Mouse (Mus musculus) heart, embryonic 10.5 days (tissue): Measurements from ENCODE around the gene Kank1. TPM values are rescaled to one million over a fixed set of nuclear protein-coding genes. Genes with fewer than 3 reads are reported as not detected.

Experiments
- DNase-seq: peaks from one replicate; pipeline ENCODE4 v3.0.0-alpha.2; 2017; ENCODE audit warnings: low spot score
- H3K27ac ChIP-seq: fragments of 300-500 bp; sonication (generic); 2 replicates; pipeline ENCODE4 v1.5.1; 2016; ENCODE audit warnings: mild to moderate bottlenecking
- H3K27me3 ChIP-seq: fragments of 300-500 bp; sonication (generic); 2 replicates; pipeline ENCODE4 v1.6.1; 2016; ENCODE audit warnings: mild to moderate bottlenecking; ENCODE audit not compliant: poor library complexity, insufficient read depth, severe bottlenecking
- H3K36me3 ChIP-seq: fragments of 300-500 bp; sonication (generic); 2 replicates; pipeline ENCODE4 v1.6.1; 2016; ENCODE audit warnings: mild to moderate bottlenecking, moderate library complexity
- H3K4me1 ChIP-seq: fragments of 300-500 bp; sonication (generic); 2 replicates; pipeline ENCODE4 v1.6.1; 2016; ENCODE audit warnings: mild to moderate bottlenecking
- H3K4me3 ChIP-seq: fragments of 300-500 bp; sonication (generic); 2 replicates; pipeline ENCODE4 v1.5.1; 2016; ENCODE audit warnings: mild to moderate bottlenecking, moderate library complexity
- H3K9me3 ChIP-seq: fragments of 300-500 bp; sonication (generic); 2 replicates; pipeline ENCODE4 v1.6.1; 2016; ENCODE audit warnings: mild to moderate bottlenecking, moderate library complexity
- WGBS: fragments of 180-500 bp; shearing (Covaris S2); methylation state at CpG from one replicate; pipeline ENCODE4 v1.1.7; 2016; 5-methylcytosine and 5-hydroxymethylcytosine counted together
- polyA plus RNA-seq: library from polyadenylated mRNA; unstranded; fragments of >200 nt; fragmentation: Nextera tagmentation; extraction: Ambion mirVana; gene quantifications from 2 replicates; pipeline ENCODE4 v1.2.1, GENCODE M21; 2016

The Kank1 gene
- polyA plus RNA-seq: 49.2 and 69.8 TPM in 2 replicates

DNA sequence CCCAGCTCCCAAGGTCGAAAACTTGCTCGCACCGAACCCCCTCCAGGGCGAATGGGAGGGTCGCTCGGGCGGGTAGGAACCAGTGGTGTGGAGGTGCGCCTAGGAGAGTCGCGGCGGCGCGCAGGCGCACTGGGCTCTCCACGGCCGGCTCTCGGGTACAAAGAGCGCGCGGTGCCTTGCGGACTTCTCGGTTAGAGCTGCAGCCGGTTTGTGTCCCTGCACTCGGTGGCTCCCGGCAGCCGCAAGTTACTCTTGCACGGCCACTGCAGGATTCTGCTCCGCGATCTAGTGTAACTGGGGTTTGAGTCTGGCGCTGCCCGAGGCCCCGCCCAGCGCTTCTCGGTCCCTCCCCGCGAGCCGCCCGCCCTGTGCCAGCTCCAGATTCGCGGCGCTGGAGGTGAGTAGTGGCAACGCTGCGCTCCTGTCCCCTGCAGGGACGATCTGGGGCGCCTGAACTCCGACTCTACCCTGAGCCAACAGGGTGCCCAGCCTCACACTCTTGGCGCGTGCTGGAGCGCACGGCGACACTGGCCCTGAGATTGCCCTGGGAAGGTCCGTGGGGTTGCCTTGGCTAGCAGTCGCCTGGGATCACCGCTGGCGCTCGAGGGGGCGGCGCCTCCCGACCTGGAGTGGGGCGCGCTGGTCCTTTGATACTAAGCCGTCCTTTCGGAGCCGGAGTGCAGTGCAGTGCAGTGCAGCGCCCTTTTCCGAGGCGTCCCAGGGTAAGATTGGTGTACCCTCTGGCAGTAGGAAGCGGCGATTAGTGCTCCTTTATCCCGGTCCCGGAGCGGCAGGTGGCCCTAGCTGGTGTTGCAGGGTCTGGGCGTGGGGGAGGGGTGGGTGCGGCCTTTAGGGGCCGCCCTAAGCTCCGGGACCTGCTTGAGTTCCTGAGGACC, at the start of gene Kank1:
Gene Kank1, plus strand, starts transcription at position 380 of the 896 bp plus-strand sequence.
- H3K27ac ChIP-seq: peak within 1 kb of the TSS; percentile 86
- H3K27me3 ChIP-seq: peaks cover 9% of the 10 kb centered on the region; the same call in 1 of the 2 replicates
- no peaks in the 10 kb centered on the region for H3K9me3 ChIP-seq
- H3K4me1 ChIP-seq: peaks cover 31% of the 10 kb centered on the region
- H3K36me3 ChIP-seq: no peaks in the 10 kb centered on the region
- H3K4me3 ChIP-seq: peak within 1 kb of the TSS; percentile 69
- DNase-seq: peak; percentile 90
- under 1% methylated on average over 76 of the region's 76 CpGs for WGBS

DNA sequence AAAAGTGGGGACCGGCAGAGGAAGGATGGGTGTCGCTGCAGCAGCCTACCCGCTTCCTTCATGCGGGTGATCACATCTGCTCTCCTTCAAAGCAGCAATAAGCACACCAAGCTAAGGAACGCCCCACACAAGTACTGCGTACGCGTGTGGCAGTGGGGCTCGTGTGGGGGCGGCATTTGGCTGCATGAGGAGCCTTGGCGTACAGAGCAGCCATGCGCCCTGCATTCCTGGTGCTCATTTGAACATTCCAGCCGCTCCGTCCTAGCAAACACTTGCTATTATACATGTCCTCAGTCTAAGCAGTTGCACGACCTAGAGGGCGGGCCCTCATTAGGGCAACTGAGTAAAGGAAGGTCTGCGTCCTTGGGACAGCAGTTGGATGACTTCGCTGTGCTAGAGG, 49.1 kb upstream of the Kank1 start:
- H3K9me3 ChIP-seq: no peaks in the 10 kb centered on the region
- DNase-seq: no peak
- H3K4me1 ChIP-seq: peaks cover 23% of the 10 kb centered on the region
- H3K36me3 ChIP-seq: no peaks in the 10 kb centered on the region
- H3K27ac ChIP-seq: no peak overlapping the region
- WGBS: 73% methylated on average over 18 of the region's 18 CpGs
- no peak overlapping the region for H3K4me3 ChIP-seq
- no peaks in the 10 kb centered on the region for H3K27me3 ChIP-seq

DNA sequence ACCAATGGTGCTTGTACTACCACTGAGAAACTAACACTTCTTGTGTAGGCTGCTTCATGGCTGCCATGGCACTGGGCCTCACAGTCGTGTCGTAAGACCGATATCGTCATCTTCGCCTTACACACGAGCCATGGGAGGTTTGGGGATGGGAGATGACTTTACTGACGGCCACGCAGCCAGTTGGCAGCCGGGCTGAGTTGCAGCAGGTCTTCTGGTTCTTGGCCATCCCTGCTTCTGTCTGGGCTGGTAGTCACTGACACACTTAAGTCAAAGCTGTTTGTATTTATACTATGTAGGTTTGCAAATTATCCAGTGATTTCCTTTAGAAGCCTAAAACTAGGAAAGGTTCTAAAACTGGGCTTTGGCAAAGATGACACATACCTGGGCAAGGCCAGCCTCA, 43.0 kb upstream of the Kank1 start:
- no peak for DNase-seq
- H3K4me1 ChIP-seq: peaks cover 13% of the 10 kb centered on the region
- 95% methylated on average over 9 of the region's 9 CpGs for WGBS

DNA sequence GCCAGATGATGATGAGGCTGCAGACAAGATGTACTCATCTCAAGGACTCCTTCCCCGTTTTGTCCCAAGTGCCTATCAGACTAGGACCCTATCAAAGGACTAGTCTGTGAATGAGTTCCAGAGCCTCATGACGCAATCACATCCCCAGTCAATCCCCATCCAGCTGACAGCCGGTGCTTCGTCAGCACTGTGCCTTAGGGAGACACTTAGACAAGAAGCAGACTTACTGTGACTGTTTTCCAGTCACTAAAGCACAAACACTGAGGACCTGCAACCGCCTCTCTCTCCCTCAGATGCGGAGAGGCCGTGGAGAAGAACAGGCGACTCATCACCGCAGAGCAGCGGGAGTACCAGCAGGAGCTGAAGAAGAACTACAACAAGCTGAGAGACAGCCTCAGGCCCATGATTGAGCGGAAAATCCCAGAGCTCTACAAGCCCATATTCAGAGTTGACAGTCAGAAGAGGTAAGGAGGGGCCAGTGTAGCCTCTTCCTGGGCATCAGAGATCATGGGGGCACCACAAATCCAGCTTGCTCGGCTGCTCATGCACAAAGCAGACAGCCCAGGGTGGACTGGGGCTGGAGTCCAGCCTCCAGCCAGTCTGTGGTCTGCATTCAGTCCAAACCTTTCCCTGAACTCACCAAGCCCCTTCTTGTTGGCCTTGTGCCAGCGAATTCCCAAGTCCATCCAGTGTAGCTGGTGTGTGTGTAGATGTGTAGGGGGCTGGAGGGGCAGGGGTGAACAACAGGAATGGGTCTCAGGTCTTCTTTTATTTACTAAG, 36.5 kb upstream of the Kank1 start:
- peak overlapping the region; percentile 45 for H3K27ac ChIP-seq
- WGBS: 53% methylated on average over 13 of the region's 13 CpGs
- H3K9me3 ChIP-seq: no peaks in the 10 kb centered on the region
- H3K4me1 ChIP-seq: peaks cover 26% of the 10 kb centered on the region
- no peaks in the 10 kb centered on the region for H3K27me3 ChIP-seq
- no peak for DNase-seq
- no peak overlapping the region for H3K4me3 ChIP-seq
- H3K36me3 ChIP-seq: no peaks in the 10 kb centered on the region

More for the DNA sequence above, 43.0 kb upstream of the Kank1 start:
- no peak overlapping the region for H3K27ac ChIP-seq
- no peaks in the 10 kb centered on the region for H3K27me3 ChIP-seq
- H3K36me3 ChIP-seq: no peaks in the 10 kb centered on the region
- no peak overlapping the region for H3K4me3 ChIP-seq
- no peaks in the 10 kb centered on the region for H3K9me3 ChIP-seq

DNA sequence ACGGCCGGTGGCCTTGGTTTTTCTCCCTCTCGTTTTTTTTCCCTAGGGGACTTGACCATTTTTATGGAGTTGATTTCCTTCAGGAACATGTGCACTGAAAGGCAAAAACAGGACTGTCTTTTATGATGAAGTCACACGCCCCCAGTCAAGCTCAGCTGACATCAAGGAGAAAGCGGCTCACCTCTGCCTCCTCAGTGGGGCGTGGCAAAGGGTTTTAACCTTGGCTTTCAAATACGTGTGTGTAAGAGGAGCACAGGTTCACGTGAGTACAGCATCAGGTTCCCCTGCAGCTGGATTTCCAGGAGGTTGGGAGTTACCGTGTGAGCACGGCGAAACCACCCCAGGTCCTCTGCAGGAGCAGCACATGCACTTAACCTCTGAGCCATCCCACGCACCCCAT, 33.7 kb upstream of the Kank1 start:
- Histone ChIP-seq H3K36me3 (no peaks in the 10 kb centered on the region), H3K4me3 (no peak overlapping the region), H3K4me1 (peaks cover 34% of the 10 kb centered on the region), H3K9me3 (no peaks in the 10 kb centered on the region), H3K27ac (no peak overlapping the region), H3K27me3 (no peaks in the 10 kb centered on the region)
- DNase-seq: no peak
- WGBS: 86% methylated on average over 12 of the region's 12 CpGs

DNA sequence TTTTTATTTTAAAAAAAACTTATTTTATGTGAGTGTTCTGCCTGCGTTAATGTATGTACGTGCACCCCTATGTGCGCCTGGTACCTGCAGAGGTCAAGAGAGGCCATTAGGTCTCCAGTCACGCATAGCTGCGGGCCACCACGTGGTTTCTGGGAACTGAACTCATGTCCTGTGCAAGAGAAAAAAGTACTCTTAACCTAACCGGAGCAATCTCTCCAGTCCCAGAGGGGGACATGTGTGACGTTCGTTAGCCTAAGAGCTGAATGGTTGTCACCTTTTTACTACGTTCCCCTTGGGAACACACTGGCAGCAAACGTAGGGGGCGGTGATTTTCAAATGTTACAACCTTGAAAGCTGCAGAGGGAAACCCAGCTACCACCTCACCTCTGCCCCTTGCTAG, 29.8 kb upstream of the Kank1 start:
- H3K4me1 ChIP-seq: peaks cover 29% of the 10 kb centered on the region
- H3K9me3 ChIP-seq: no peaks in the 10 kb centered on the region
- H3K4me3 ChIP-seq: no peak overlapping the region
- H3K27ac ChIP-seq: no peak overlapping the region
- WGBS: 60% methylated on average over 12 of the region's 12 CpGs
- H3K36me3 ChIP-seq: no peaks in the 10 kb centered on the region
- DNase-seq: no peak
- no peaks in the 10 kb centered on the region for H3K27me3 ChIP-seq

DNA sequence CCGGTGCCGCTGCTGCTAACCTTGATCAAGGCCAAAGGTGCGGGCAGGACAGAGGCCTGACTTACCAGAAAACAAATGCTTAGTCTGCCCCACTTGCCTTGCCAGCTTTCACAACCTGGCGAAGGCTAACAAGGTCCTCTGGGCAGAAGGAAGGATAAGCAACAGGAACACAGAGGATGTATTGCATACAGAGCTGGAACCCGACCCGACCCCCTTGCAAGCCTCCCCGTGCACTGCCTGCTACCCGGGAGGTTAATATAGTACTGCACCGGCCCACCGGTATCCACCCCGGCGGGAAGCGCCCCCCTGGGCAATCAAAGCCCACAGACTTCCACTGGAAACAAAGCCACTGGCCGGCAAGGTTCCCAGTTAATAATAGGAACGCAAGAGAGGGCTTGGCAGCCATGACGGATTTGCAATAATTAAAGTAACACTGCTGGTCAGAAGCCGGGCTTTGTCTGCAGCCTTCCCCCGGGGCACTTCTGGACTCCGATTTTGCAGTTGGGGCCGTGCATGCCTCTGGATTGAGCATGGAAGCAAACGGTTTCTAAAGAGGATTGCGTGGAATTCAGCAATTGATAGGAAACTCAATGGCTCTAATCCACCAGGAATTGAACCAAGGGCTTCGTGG, 28.9 kb upstream of the Kank1 start:
- no peak for DNase-seq
- Histone ChIP-seq H3K4me1 (peaks cover 29% of the 10 kb centered on the region), H3K27ac (peak overlapping the region; percentile 70), H3K9me3 (no peaks in the 10 kb centered on the region), H3K36me3 (no peaks in the 10 kb centered on the region), H3K4me3 (peak overlapping the region; percentile 18; the same call in 1 of the 2 replicates), H3K27me3 (no peaks in the 10 kb centered on the region)
- 24% methylated on average over 23 of the region's 23 CpGs for WGBS

DNA sequence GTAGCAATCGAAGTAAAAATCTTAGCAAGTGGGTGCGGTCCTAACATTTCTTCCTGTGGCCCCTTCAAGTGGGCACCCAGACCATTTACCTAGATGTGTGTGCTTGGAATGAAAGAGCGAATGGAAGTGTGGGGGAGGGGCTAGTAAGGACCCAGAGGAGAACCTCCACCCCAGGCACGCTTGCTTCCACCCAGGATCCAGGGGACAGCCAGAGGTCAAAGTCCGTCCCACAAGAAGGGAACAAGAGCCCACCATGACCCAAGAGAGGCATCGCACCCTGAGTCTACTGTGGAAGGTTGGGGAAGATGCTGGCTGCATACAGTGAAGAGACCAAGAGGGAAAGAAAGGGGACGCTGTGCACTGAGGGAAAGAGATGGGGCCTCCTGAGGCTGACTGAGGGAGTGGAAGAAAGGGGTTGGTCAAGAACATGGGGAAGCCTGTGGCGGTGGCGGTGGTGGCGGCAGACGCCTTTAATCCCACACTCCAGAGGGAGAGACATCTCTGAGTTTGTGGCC, 28.1 kb upstream of the Kank1 start:
- DNase-seq: no peak
- Histone ChIP-seq H3K27ac (0 out of 2 replicates have a peak overlapping the region, but pooled peaks have one; percentile 70), H3K4me3 (no peak overlapping the region), H3K4me1 (peaks cover 29% of the 10 kb centered on the region), H3K27me3 (no peaks in the 10 kb centered on the region), H3K36me3 (no peaks in the 10 kb centered on the region), H3K9me3 (no peaks in the 10 kb centered on the region)
- 66% methylated on average over 11 of the region's 11 CpGs for WGBS

DNA sequence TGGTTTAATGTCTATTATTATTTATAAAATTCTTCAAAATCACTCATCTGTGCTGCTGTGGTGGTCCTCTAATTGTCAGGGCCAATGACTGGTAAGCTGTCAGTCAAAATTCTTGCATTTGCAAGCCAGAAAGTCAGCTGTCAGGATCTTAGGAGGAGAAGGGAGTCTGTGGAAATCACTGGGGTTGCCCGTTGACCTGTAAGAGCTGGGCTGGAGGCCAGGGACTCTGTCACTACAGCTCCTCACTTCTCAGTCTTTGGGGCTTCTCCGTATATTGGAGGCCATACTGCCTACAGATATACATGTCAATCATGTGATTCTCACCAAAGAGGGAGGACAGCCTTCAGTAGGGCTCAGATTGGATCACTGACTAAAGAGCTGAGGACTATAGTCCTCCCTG, 16.2 kb upstream of the Kank1 start:
- no peak overlapping the region for H3K27ac ChIP-seq
- no peak for DNase-seq
- H3K27me3 ChIP-seq: no peaks in the 10 kb centered on the region
- H3K36me3 ChIP-seq: no peaks in the 10 kb centered on the region
- WGBS: 71% methylated on average over 2 of the region's 2 CpGs
- no peaks in the 10 kb centered on the region for H3K9me3 ChIP-seq
- no peak overlapping the region for H3K4me3 ChIP-seq
- peaks cover 9% of the 10 kb centered on the region for H3K4me1 ChIP-seq

DNA sequence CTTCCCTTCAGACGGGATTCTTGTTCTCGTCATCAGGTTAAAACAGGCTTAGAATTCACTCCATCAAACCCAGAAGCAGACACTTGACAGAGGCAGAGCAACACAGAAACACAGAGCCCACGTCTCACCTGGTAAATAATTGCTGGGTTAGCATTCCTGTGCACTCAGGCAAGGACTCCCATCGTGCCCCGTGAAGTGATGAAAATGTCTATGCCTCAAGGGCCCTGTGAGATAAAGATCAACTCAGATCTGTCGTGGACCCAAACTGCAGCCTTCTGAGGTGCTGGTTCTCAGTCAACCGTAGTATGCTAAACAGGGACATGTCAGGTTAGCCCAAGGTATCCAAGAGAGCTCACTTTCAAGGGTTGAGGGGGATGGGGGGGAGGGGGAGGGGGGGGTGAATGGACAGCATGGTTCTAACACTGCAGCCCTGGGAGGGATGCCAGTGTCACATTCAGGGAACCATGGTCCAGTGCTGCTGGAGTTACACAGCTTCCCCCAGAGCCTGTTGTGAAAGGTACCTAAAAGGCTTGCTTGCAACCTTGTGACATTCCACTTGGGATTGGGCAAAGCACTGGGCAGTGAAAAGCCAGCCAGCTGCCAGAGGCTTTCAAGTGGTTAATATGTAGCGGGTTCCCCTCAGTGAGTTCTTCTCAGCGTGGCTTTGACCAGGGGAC, 14.7 kb upstream of the Kank1 start:
- Histone ChIP-seq H3K36me3 (no peaks in the 10 kb centered on the region), H3K27ac (no peak overlapping the region), H3K4me3 (no peak overlapping the region), H3K27me3 (no peaks in the 10 kb centered on the region), H3K4me1 (peaks cover 9% of the 10 kb centered on the region), H3K9me3 (no peaks in the 10 kb centered on the region)
- no peak for DNase-seq
- 56% methylated on average over 9 of the region's 9 CpGs for WGBS

DNA sequence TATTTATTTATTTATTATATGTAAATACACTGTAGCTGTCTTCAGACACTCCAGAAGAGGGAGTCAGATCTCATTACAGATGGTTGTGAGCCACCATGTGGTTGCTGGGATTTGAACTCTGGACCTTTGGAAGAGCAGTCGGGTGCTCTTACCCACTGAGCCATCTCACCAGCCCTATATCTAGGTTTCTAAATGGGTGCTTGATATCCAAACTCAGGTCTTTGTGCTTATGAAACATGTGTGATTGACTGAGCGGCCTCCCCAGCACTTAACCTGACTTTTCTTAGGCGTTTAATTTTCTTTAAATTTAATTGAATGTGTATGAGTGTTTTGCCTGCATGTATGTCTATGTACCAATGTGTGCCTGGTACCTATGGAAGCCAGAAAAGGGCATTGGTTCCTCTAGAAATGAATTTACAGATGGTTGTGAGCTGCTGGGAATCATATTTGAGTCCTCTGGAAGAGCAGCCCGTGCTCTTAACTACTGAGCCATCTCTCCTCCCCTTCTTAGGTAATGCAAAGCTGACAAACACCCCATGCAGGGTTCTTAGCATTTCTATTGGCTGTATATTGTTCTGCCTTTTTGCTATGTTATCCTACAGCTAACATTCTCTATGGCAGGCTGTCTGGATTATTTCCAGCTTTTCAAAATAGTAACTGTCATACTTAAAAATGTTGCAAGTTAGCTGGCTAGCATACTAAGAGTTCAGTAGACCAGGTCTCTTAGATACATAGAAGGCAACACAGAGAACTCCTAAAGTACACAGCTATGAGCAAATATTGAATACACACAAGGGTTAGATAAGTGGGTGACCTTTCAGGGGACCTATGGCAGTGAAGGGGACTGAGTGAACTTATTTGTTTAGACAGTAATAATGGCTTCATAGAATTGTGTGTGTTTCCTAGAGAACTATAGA, 6.5 kb upstream of the Kank1 start:
- 85% methylated on average over 4 of the region's 4 CpGs for whole genome bisulfite sequencing
- Histone ChIP-seq H3K36me3 (no peaks in the 10 kb centered on the region), H3K9me3 (no peaks in the 10 kb centered on the region), H3K4me3 (no peak overlapping the region), H3K4me1 (peaks cover 18% of the 10 kb centered on the region), H3K27ac (no peak overlapping the region), H3K27me3 (peaks cover 2% of the 10 kb centered on the region; the same call in 1 of the 2 replicates)
- DNase-seq: no peak
